Mouse (Mus musculus): ENCODE measurements around the gene Macrod2. TPM values are rescaled to one million over a fixed set of nuclear protein-coding genes. Genes with fewer than 3 reads are reported as not detected.

Macrod2 gene
- polyA plus RNA-seq, 1 experiment from 2014 or later, result 65.9 TPM

- no peaks in the 10 kb centered on the region for H3K36me3 ChIP-seq (ENCODE audit: control insufficient read depth, insufficient read depth, low read length)
- H3K4me2 ChIP-seq (ENCODE audit: low read depth, low read length), result peak overlapping the region; percentile 61
- peak overlapping the region; percentile 69; the same call in 1 of the 2 replicates for H3K9ac ChIP-seq (replicated peaks; ENCODE audit: low read depth, low read length)
- peaks cover 8% of the 10 kb centered on the region; the same call in 1 of the 2 replicates for H3K4me1 ChIP-seq (ENCODE audit: control insufficient read depth, insufficient read depth, low read length)
- no peaks in the 10 kb centered on the region for H3K9me3 ChIP-seq (ENCODE audit: control insufficient read depth, low read length)
- no peaks in the 10 kb centered on the region for H3K27me3 ChIP-seq (ENCODE audit: control insufficient read depth, insufficient read depth, low read length)
- no peak overlapping the region for H3K27ac ChIP-seq (ENCODE audit: low read depth, low read length)
- H3K4me3 ChIP-seq (ENCODE audit: low read depth, low read length), result peak overlapping the region; percentile 56
- 30% methylated on average over 2 of the region's 2 CpGs for whole genome bisulfite sequencing
- no peak for ATAC-seq (ENCODE audit: low read depth)
Observed at GRCm38 (mm10) chr2:140669786-140670185, 274.7 kb downstream of the Macrod2 start.

GRCm38 (mm10) chr2:140670457-140670856 is 275.3 kb downstream of the Macrod2 start:
- H3K9ac ChIP-seq (replicated peaks; ENCODE audit: low read depth, low read length), result peak overlapping the region; percentile 69
- H3K36me3 ChIP-seq (ENCODE audit: control insufficient read depth, insufficient read depth, low read length), result no peaks in the 10 kb centered on the region
- peaks cover 8% of the 10 kb centered on the region; the same call in 1 of the 2 replicates for H3K4me1 ChIP-seq (ENCODE audit: control insufficient read depth, insufficient read depth, low read length)
- H3K27ac ChIP-seq (ENCODE audit: low read depth, low read length), result peak overlapping the region; percentile 81
- WGBS, result under 1% methylated on average over 12 of the region's 12 CpGs
- no peaks in the 10 kb centered on the region for H3K9me3 ChIP-seq (ENCODE audit: control insufficient read depth, low read length)
- H3K4me3 ChIP-seq (ENCODE audit: low read depth, low read length), result peak overlapping the region; percentile 56
- peak; percentile 57 for ATAC-seq (ENCODE audit: low read depth)
- no peaks in the 10 kb centered on the region for H3K27me3 ChIP-seq (ENCODE audit: control insufficient read depth, insufficient read depth, low read length)
- H3K4me2 ChIP-seq (ENCODE audit: low read depth, low read length), result peak overlapping the region; percentile 61

GRCm38 (mm10) chr2:140670963-140671702 is 276.0 kb downstream of the Macrod2 start, which contains the start of gene Flrt3:
Gene Flrt3 (minus strand): TSS chr2:140671469.
- peak within 1 kb of the TSS; percentile 69 for H3K9ac ChIP-seq (replicated peaks; ENCODE audit: low read depth, low read length)
- peak within 1 kb of the TSS; percentile 61 for H3K4me2 ChIP-seq (ENCODE audit: low read depth, low read length)
- under 1% methylated on average over 26 of the region's 26 CpGs for WGBS
- H3K9me3 ChIP-seq (ENCODE audit: control insufficient read depth, low read length), result no peaks in the 10 kb centered on the region
- H3K27me3 ChIP-seq (ENCODE audit: control insufficient read depth, insufficient read depth, low read length), result no peaks in the 10 kb centered on the region
- peaks cover 8% of the 10 kb centered on the region; the same call in 1 of the 2 replicates for H3K4me1 ChIP-seq (ENCODE audit: control insufficient read depth, insufficient read depth, low read length)
- ATAC-seq (ENCODE audit: low read depth), result peak; percentile 99
- H3K4me3 ChIP-seq (ENCODE audit: low read depth, low read length), result peak within 1 kb of the TSS; percentile 56
- H3K27ac ChIP-seq (ENCODE audit: low read depth, low read length), result peak within 1 kb of the TSS; percentile 81
- no peaks in the 10 kb centered on the region for H3K36me3 ChIP-seq (ENCODE audit: control insufficient read depth, insufficient read depth, low read length)

- H3K4me1 ChIP-seq (ENCODE audit: control insufficient read depth, insufficient read depth, low read length), result no peaks in the 10 kb centered on the region; the same call in 1 of the 2 replicates
- H3K9me3 ChIP-seq (ENCODE audit: control insufficient read depth, low read length), result no peaks in the 10 kb centered on the region
- no peaks in the 10 kb centered on the region for H3K27me3 ChIP-seq (ENCODE audit: control insufficient read depth, insufficient read depth, low read length)
- H3K4me2 ChIP-seq (ENCODE audit: low read depth, low read length), result no peak overlapping the region
- no peaks in the 10 kb centered on the region for H3K36me3 ChIP-seq (ENCODE audit: control insufficient read depth, insufficient read depth, low read length)
- H3K4me3 ChIP-seq (ENCODE audit: low read depth, low read length), result no peak overlapping the region
- H3K9ac ChIP-seq (replicated peaks; ENCODE audit: low read depth, low read length), result no peak overlapping the region
- 92% methylated on average over 5 of the region's 5 CpGs for WGBS
- ATAC-seq (ENCODE audit: low read depth), result no peak
- H3K27ac ChIP-seq (ENCODE audit: low read depth, low read length), result no peak overlapping the region
Observed at GRCm38 (mm10) chr2:140673466-140673865, 278.4 kb downstream of the Macrod2 start.

- no peak overlapping the region for H3K4me2 ChIP-seq (ENCODE audit: low read depth, low read length)
- 24% methylated on average over 3 of the region's 3 CpGs for WGBS
- no peaks in the 10 kb centered on the region for H3K9me3 ChIP-seq (ENCODE audit: control insufficient read depth, low read length)
- no peaks in the 10 kb centered on the region for H3K27me3 ChIP-seq (ENCODE audit: control insufficient read depth, insufficient read depth, low read length)
- H3K4me1 ChIP-seq (ENCODE audit: control insufficient read depth, insufficient read depth, low read length), result no peaks in the 10 kb centered on the region
- ATAC-seq (ENCODE audit: low read depth), result no peak
- H3K4me3 ChIP-seq (ENCODE audit: low read depth, low read length), result no peak overlapping the region
- no peak overlapping the region for H3K9ac ChIP-seq (replicated peaks; ENCODE audit: low read depth, low read length)
- no peak overlapping the region for H3K27ac ChIP-seq (ENCODE audit: low read depth, low read length)
- no peaks in the 10 kb centered on the region for H3K36me3 ChIP-seq (ENCODE audit: control insufficient read depth, insufficient read depth, low read length)
Observed at GRCm38 (mm10) chr2:140676728-140677127, 281.6 kb downstream of the Macrod2 start.

- Histone ChIP-seq H3K9me3 (ENCODE audit: control insufficient read depth, low read length) (no peaks in the 10 kb centered on the region), H3K4me2 (ENCODE audit: low read depth, low read length) (no peak overlapping the region), H3K27me3 (ENCODE audit: control insufficient read depth, insufficient read depth, low read length) (no peaks in the 10 kb centered on the region), H3K9ac (replicated peaks; ENCODE audit: low read depth, low read length) (no peak overlapping the region), H3K4me3 (ENCODE audit: low read depth, low read length) (no peak overlapping the region), H3K4me1 (ENCODE audit: control insufficient read depth, insufficient read depth, low read length) (no peaks in the 10 kb centered on the region), H3K36me3 (ENCODE audit: control insufficient read depth, insufficient read depth, low read length) (no peaks in the 10 kb centered on the region), H3K27ac (ENCODE audit: low read depth, low read length) (no peak overlapping the region)
- WGBS, result 88% methylated on average over 2 of the region's 2 CpGs
- ATAC-seq (ENCODE audit: low read depth), result no peak
Observed at GRCm38 (mm10) chr2:140690906-140691305, 295.8 kb downstream of the Macrod2 start.

GRCm38 (mm10) chr2:140691403-140691802 is 296.3 kb downstream of the Macrod2 start:
- H3K4me2 ChIP-seq (ENCODE audit: low read depth, low read length), result no peak overlapping the region
- no peaks in the 10 kb centered on the region for H3K27me3 ChIP-seq (ENCODE audit: control insufficient read depth, insufficient read depth, low read length)
- 84% methylated on average over 1 of the region's 1 CpGs for WGBS
- H3K27ac ChIP-seq (ENCODE audit: low read depth, low read length), result no peak overlapping the region
- no peak overlapping the region for H3K9ac ChIP-seq (replicated peaks; ENCODE audit: low read depth, low read length)
- no peak overlapping the region for H3K4me3 ChIP-seq (ENCODE audit: low read depth, low read length)
- no peak for ATAC-seq (ENCODE audit: low read depth)
- no peaks in the 10 kb centered on the region for H3K9me3 ChIP-seq (ENCODE audit: control insufficient read depth, low read length)
- no peaks in the 10 kb centered on the region for H3K4me1 ChIP-seq (ENCODE audit: control insufficient read depth, insufficient read depth, low read length)
- no peaks in the 10 kb centered on the region for H3K36me3 ChIP-seq (ENCODE audit: control insufficient read depth, insufficient read depth, low read length)

- no peak overlapping the region for H3K4me3 ChIP-seq (ENCODE audit: low read depth, low read length)
- H3K9me3 ChIP-seq (ENCODE audit: control insufficient read depth, low read length), result no peaks in the 10 kb centered on the region
- H3K4me2 ChIP-seq (ENCODE audit: low read depth, low read length), result no peak overlapping the region
- H3K27me3 ChIP-seq (ENCODE audit: control insufficient read depth, insufficient read depth, low read length), result no peaks in the 10 kb centered on the region
- H3K36me3 ChIP-seq (ENCODE audit: control insufficient read depth, insufficient read depth, low read length), result no peaks in the 10 kb centered on the region
- WGBS, result 38% methylated on average over 4 of the region's 4 CpGs
- H3K27ac ChIP-seq (ENCODE audit: low read depth, low read length), result no peak overlapping the region
- ATAC-seq (ENCODE audit: low read depth), result no peak
- H3K9ac ChIP-seq (replicated peaks; ENCODE audit: low read depth, low read length), result no peak overlapping the region
- H3K4me1 ChIP-seq (ENCODE audit: control insufficient read depth, insufficient read depth, low read length), result no peaks in the 10 kb centered on the region
Observed at GRCm38 (mm10) chr2:140692461-140692860, 297.4 kb downstream of the Macrod2 start.

- H3K36me3 ChIP-seq (ENCODE audit: control insufficient read depth, insufficient read depth, low read length), result no peaks in the 10 kb centered on the region
- H3K4me3 ChIP-seq (ENCODE audit: low read depth, low read length), result no peak overlapping the region
- H3K27ac ChIP-seq (ENCODE audit: low read depth, low read length), result no peak overlapping the region
- H3K4me2 ChIP-seq (ENCODE audit: low read depth, low read length), result no peak overlapping the region
- H3K9me3 ChIP-seq (ENCODE audit: control insufficient read depth, low read length), result no peaks in the 10 kb centered on the region
- H3K9ac ChIP-seq (replicated peaks; ENCODE audit: low read depth, low read length), result no peak overlapping the region
- WGBS, result 92% methylated on average over 5 of the region's 5 CpGs
- H3K27me3 ChIP-seq (ENCODE audit: control insufficient read depth, insufficient read depth, low read length), result no peaks in the 10 kb centered on the region
- no peak for ATAC-seq (ENCODE audit: low read depth)
- no peaks in the 10 kb centered on the region for H3K4me1 ChIP-seq (ENCODE audit: control insufficient read depth, insufficient read depth, low read length)
Observed at GRCm38 (mm10) chr2:140693845-140694244, 298.7 kb downstream of the Macrod2 start.
